Mouse (Mus musculus) brain, embryonic 14.5 days (tissue): ENCODE results near the gene Col5a1.

Source experiments
- CTCF ChIP-seq: fragments of 200-500 bp; IDR thresholded peaks from 2 replicates; pipeline ENCODE4 v1.5.1; 2012; ENCODE audit warnings: inconsistent platforms, mild to moderate bottlenecking, moderate library complexity, borderline replicate concordance; ENCODE audit not compliant: insufficient read depth, insufficient read length; ENCODE audit errors: extremely low read depth
- POLR2A ChIP-seq: fragments of 200-500 bp; IDR thresholded peaks from 2 replicates; pipeline ENCODE4 v1.6.1; 2012; ENCODE audit warnings: mild to moderate bottlenecking, inconsistent platforms, borderline replicate concordance; ENCODE audit not compliant: poor library complexity, insufficient read depth, insufficient read length, severe bottlenecking; ENCODE audit errors: extremely low read depth

DNA sequence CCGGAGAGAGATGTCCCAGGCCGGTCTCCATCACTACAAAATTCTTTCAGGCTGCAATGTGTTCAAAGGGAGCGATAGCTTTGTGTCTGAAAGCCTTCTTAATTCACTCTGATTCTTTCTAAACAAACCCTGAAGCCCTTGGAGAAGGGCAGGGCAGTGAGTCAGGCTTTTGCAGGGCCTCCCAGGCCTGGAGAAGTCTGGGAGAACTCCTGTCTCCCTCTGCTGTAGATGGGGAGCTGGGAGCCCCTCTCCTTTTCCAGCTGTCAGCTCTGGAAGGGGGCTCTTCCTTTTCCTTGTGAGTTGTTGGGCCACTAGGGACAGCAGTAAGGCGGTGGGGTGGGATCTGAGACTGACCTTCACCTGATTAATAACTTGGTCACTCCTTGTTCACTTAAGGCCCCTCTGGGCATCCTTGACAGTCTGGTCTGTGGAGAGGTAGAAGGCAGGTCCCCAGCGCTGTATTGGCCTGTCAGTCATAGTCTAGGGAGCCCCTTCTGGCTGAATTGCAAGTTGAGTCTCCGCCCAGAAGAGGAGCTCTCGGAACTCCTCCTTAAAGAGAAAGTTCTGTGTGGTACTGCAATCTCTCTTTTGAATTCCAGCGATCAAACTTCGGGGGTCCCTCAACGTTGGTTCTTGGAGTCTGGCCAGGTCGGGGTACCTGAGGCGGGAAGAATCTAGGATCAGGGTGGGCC is 623 bp upstream of the Col5a1 start:
- TF ChIP-seq POLR2A: no peak
- no peak for TF ChIP-seq CTCF
